8 mouse cellular contexts compared by ENCODE assay signal in genomic region chr9:62812216-62813049, GRCm38 (mm10). TPM values are rescaled to one million over a fixed set of nuclear protein-coding genes. Genes with fewer than 3 reads are reported as not detected.
A peak's percentile ranks its signal among the peaks of the same experiment; 100 is the strongest.
DNase-seq lines count a peak whose midpoint lies in the region; ATAC-seq and TF ChIP-seq lines count a peak whose summit lies in the region.

No protein-coding gene starts in this region.

- TF ChIP-seq POLR2A in bone marrow macrophage, adult 2 months (IDR thresholded peaks at IDR 0.05; ENCODE audit: borderline replicate concordance, low read depth, low read length): no peak

- ATAC-seq in heart, postnatal 0 days (ENCODE audit: insufficient read depth, low read depth): peak; percentile 27; the same call in 1 of the 2 replicates
- ATAC-seq in midbrain, embryonic 11.5 days (ENCODE audit: low FRiP score): peak; percentile 51

- DNase-seq in layer of hippocampus, adult 2 months (ENCODE audit: low spot score in 2 of 2): no peak
- no peak for DNase-seq in layer of hippocampus, adult 8-10 months (ENCODE audit: low spot score in 2 of 2)
- peak; percentile 38 for DNase-seq in heart, postnatal 0 days (ENCODE audit: low spot score)
- DNase-seq in midbrain, embryonic 11.5 days (ENCODE audit: low spot score, missing footprints): peak; percentile 93
- no peak for DNase-seq in ovary, postnatal 10 days (ENCODE audit: low spot score)
- DNase-seq in left cerebral cortex, adult 8-10 months (ENCODE audit: low spot score in 2 of 2): no peak
- no peak for DNase-seq in gastrocnemius, postnatal 4 days (ENCODE audit: low spot score in 2 of 2)

- 14% methylated on average over 14 of the region's 14 CpGs for WGBS in heart, postnatal 0 days
- WGBS in midbrain, embryonic 11.5 days: 4% methylated on average over 14 of the region's 14 CpGs

- H3K4me1 ChIP-seq in bone marrow macrophage, adult 2 months (ENCODE audit: control insufficient read depth, insufficient read depth, low read length): peaks cover 41% of the 10 kb centered on the region
- peaks cover 32% of the 10 kb centered on the region for H3K4me1 ChIP-seq in heart, postnatal 0 days (ENCODE audit: control insufficient read depth, insufficient read depth)
- H3K4me1 ChIP-seq in midbrain, embryonic 11.5 days (ENCODE audit: control insufficient read depth, insufficient read depth, low read length): peaks cover 14% of the 10 kb centered on the region

- peak overlapping the region; percentile 99 for H3K4me3 ChIP-seq in layer of hippocampus, adult 2 months
- peak overlapping the region; percentile 99 for H3K4me3 ChIP-seq in bone marrow macrophage, adult 2 months (ENCODE audit: insufficient read depth, low read length)
- H3K4me3 ChIP-seq in heart, postnatal 0 days (ENCODE audit: low read depth, low read length): peak overlapping the region; percentile 97
- peak overlapping the region; percentile 99 for H3K4me3 ChIP-seq in midbrain, embryonic 11.5 days (ENCODE audit: low read depth, low read length)

- H3K27ac ChIP-seq in layer of hippocampus, adult 2 months: peak overlapping the region; percentile 100
- peak overlapping the region; percentile 98 for H3K27ac ChIP-seq in bone marrow macrophage, adult 2 months (ENCODE audit: insufficient read depth, low read depth, low read length)
- peak overlapping the region; percentile 98 for H3K27ac ChIP-seq in heart, postnatal 0 days (ENCODE audit: low read depth)
- H3K27ac ChIP-seq in midbrain, embryonic 11.5 days (ENCODE audit: low read depth, low read length): peak overlapping the region; percentile 96

- TF ChIP-seq EP300 in heart, postnatal 0 days (IDR thresholded peaks at IDR 0.05; ENCODE audit: low read depth): no peak

- H3K4me2 ChIP-seq in heart, postnatal 0 days (ENCODE audit: low read depth, low read length): peak overlapping the region; percentile 94
- peak overlapping the region; percentile 90 for H3K4me2 ChIP-seq in midbrain, embryonic 11.5 days

- no peaks in the 10 kb centered on the region for H3K36me3 ChIP-seq in heart, postnatal 0 days (replicated peaks; ENCODE audit: control insufficient read depth, insufficient read depth, low read length)
- no peaks in the 10 kb centered on the region for H3K36me3 ChIP-seq in midbrain, embryonic 11.5 days (ENCODE audit: control insufficient read depth, insufficient read depth, low read length)

- H3K9ac ChIP-seq in heart, postnatal 0 days (replicated peaks; ENCODE audit: low read depth, low read length): peak overlapping the region; percentile 94
- H3K9ac ChIP-seq in midbrain, embryonic 11.5 days (ENCODE audit: low read length): peak overlapping the region; percentile 95

- TF ChIP-seq CTCF in layer of hippocampus, adult 2 months (conservative IDR thresholded peaks at IDR 0.05): no peak
- no peak for TF ChIP-seq CTCF in bone marrow macrophage, adult 2 months (IDR thresholded peaks at IDR 0.05; ENCODE audit: low read depth, low read length)
- TF ChIP-seq CTCF in heart, postnatal 0 days (IDR thresholded peaks at IDR 0.05; ENCODE audit: low read depth): no peak

- H3K27me3 ChIP-seq in heart, postnatal 0 days (ENCODE audit: control insufficient read depth, insufficient read depth, low read length): no peaks in the 10 kb centered on the region
- no peaks in the 10 kb centered on the region for H3K27me3 ChIP-seq in midbrain, embryonic 11.5 days (ENCODE audit: control insufficient read depth, insufficient read depth, low read length)

- H3K9me3 ChIP-seq in heart, postnatal 0 days (replicated peaks; ENCODE audit: control insufficient read depth, low read length): no peaks in the 10 kb centered on the region
- no peaks in the 10 kb centered on the region for H3K9me3 ChIP-seq in midbrain, embryonic 11.5 days (ENCODE audit: control insufficient read depth, low read length)

RNA-seq across cellular contexts. Expression of gene Fem1b, which starts 0.7 kb away (rescaled TPM):
- total RNA-seq in layer of hippocampus, adult 2 months (2021): 10 to 100 TPM; 91.9 to 95.0 TPM
- total RNA-seq in layer of hippocampus, adult 8-10 months (2022): 10 to 100 TPM; 85.8 to 99.0 (median 90.4) TPM
- polyA plus RNA-seq in bone marrow macrophage, adult 2 months (2012; ENCODE audit: insufficient read depth, insufficient read length, missing spikeins): 12.8 and 15.8 TPM in 2 replicates
- total RNA-seq in heart, postnatal 0 days (2014; rRNA removed; ENCODE audit: low replicate concordance): 28.9 and 39.4 TPM in 2 replicates
- polyA plus RNA-seq in heart, postnatal 0 days (2015; fragmentation: Nextera tagmentation; extraction: Ambion mirVana): 5.8 and 6.8 TPM in 2 replicates
- 62.5 and 63.7 TPM in 2 replicates for polyA plus RNA-seq in midbrain, embryonic 11.5 days (2014; fragmentation: Nextera tagmentation; extraction: Ambion mirVana)
- 100 to 1,000 TPM in 1 of 4 experiments, 10 to 100 TPM in 3; 88.3 to 100 (median 93.1) TPM for total RNA-seq in left cerebral cortex, adult 8-10 months (2022)
- 10 to 100 TPM; 28.9 to 29.7 TPM for total RNA-seq in gastrocnemius, postnatal 4 days (2021)

RNA-seq across cellular contexts. Expression of gene Cln6, which starts 26.2 kb away (rescaled TPM):
- 10 to 100 TPM; 12.1 to 12.2 TPM for total RNA-seq in layer of hippocampus, adult 2 months (2021)
- 10 to 100 TPM; 10.2 to 16.0 (median 14.8) TPM for total RNA-seq in layer of hippocampus, adult 8-10 months (2022)
- 95.4 and 113 TPM in 2 replicates for polyA plus RNA-seq in bone marrow macrophage, adult 2 months (2012; ENCODE audit: insufficient read depth, insufficient read length, missing spikeins)
- 38.3 and 43.0 TPM in 2 replicates for total RNA-seq in heart, postnatal 0 days (2014; rRNA removed; ENCODE audit: low replicate concordance)
- polyA plus RNA-seq in heart, postnatal 0 days (2015; fragmentation: Nextera tagmentation; extraction: Ambion mirVana): 12.3 and 12.6 TPM in 2 replicates
- 7.9 and 8.5 TPM in 2 replicates for polyA plus RNA-seq in midbrain, embryonic 11.5 days (2014; fragmentation: Nextera tagmentation; extraction: Ambion mirVana)
- 10 to 100 TPM; 14.2 to 20.1 (median 15.6) TPM for total RNA-seq in left cerebral cortex, adult 8-10 months (2022)
- total RNA-seq in gastrocnemius, postnatal 4 days (2021): 10 to 100 TPM; 26.4 to 27.2 TPM

RNA-seq across cellular contexts. Expression of gene Calml4, which starts 45.4 kb away (rescaled TPM):
- total RNA-seq in layer of hippocampus, adult 2 months (2021): 1 to 10 TPM; 1.8 to 2.4 TPM
- total RNA-seq in layer of hippocampus, adult 8-10 months (2022): 1 to 10 TPM; 1.2 to 3.0 (median 2.1) TPM
- polyA plus RNA-seq in bone marrow macrophage, adult 2 months (2012; ENCODE audit: insufficient read depth, insufficient read length, missing spikeins): 2.4 and 6.2 TPM in 2 replicates
- total RNA-seq in heart, postnatal 0 days (2014; rRNA removed; ENCODE audit: low replicate concordance): not detected in 2 replicates
- polyA plus RNA-seq in heart, postnatal 0 days (2015; fragmentation: Nextera tagmentation; extraction: Ambion mirVana): 1.8 and 2.5 TPM in 2 replicates
- polyA plus RNA-seq in midbrain, embryonic 11.5 days (2014; fragmentation: Nextera tagmentation; extraction: Ambion mirVana): 0.40 and 1.2 TPM in 2 replicates
- total RNA-seq in left cerebral cortex, adult 8-10 months (2022): 1 to 10 TPM in 3 of 4 experiments, under 1 TPM in 1; 0.91 to 5.1 (median 1.7) TPM
- total RNA-seq in gastrocnemius, postnatal 4 days (2021): 10 to 100 TPM; 19.9 to 20.3 TPM

Comparison
In these comparisons a context has a peak if more than half of its experiments do, and no peak if none do; other contexts are left out.
1. DNase-seq: peak in heart, postnatal 0 days (single experiment) and midbrain, embryonic 11.5 days (single experiment); none in layer of hippocampus, adult 2 months (0 of 2), layer of hippocampus, adult 8-10 months (0 of 2), ovary, postnatal 10 days (single experiment), left cerebral cortex, adult 8-10 months (0 of 2) and gastrocnemius, postnatal 4 days (0 of 2).
2. Peak in every context shown above with its lines, with median percentiles within 50 percentile points of each other: H3K27ac ChIP-seq and H3K4me3 ChIP-seq.